Mouse (Mus musculus) heart, embryonic 10.5 days (tissue): ENCODE measurements around the gene Aldh1a3. TPM values are rescaled to one million over a fixed set of nuclear protein-coding genes. Genes with fewer than 3 reads are reported as not detected.

Source experiments
- DNase-seq: peaks from one replicate; pipeline ENCODE4 v3.0.0-alpha.2; 2017; ENCODE audit warnings: low spot score
- H3K27ac ChIP-seq: fragments of 300-500 bp; sonication (generic); 2 replicates; pipeline ENCODE4 v1.5.1; 2016; ENCODE audit warnings: mild to moderate bottlenecking
- H3K27me3 ChIP-seq: fragments of 300-500 bp; sonication (generic); 2 replicates; pipeline ENCODE4 v1.6.1; 2016; ENCODE audit warnings: mild to moderate bottlenecking; ENCODE audit not compliant: poor library complexity, insufficient read depth, severe bottlenecking
- H3K36me3 ChIP-seq: fragments of 300-500 bp; sonication (generic); 2 replicates; pipeline ENCODE4 v1.6.1; 2016; ENCODE audit warnings: mild to moderate bottlenecking, moderate library complexity
- H3K4me1 ChIP-seq: fragments of 300-500 bp; sonication (generic); 2 replicates; pipeline ENCODE4 v1.6.1; 2016; ENCODE audit warnings: mild to moderate bottlenecking
- H3K4me3 ChIP-seq: fragments of 300-500 bp; sonication (generic); 2 replicates; pipeline ENCODE4 v1.5.1; 2016; ENCODE audit warnings: mild to moderate bottlenecking, moderate library complexity
- H3K9me3 ChIP-seq: fragments of 300-500 bp; sonication (generic); 2 replicates; pipeline ENCODE4 v1.6.1; 2016; ENCODE audit warnings: mild to moderate bottlenecking, moderate library complexity
- WGBS: fragments of 180-500 bp; shearing (Covaris S2); methylation state at CpG from one replicate; pipeline ENCODE4 v1.1.7; 2016; 5-methylcytosine and 5-hydroxymethylcytosine counted together
- polyA plus RNA-seq: library from polyadenylated mRNA; unstranded; fragments of >200 nt; fragmentation: Nextera tagmentation; extraction: Ambion mirVana; gene quantifications from 2 replicates; pipeline ENCODE4 v1.2.1, GENCODE M21; 2016

Aldh1a3 gene
- polyA plus RNA-seq, 1 experiment from 2014 or later = 1.6 TPM

GRCm38 (mm10) chr7:66405951-66406721, 21.2 kb downstream of the Aldh1a3 start:
- Histone ChIP-seq H3K4me3 (no peak overlapping the region), H3K9me3 (no peaks in the 10 kb centered on the region), H3K4me1 (peaks cover 50% of the 10 kb centered on the region), H3K27me3 (peaks cover 11% of the 10 kb centered on the region; the same call in 1 of the 2 replicates), H3K36me3 (no peaks in the 10 kb centered on the region), H3K27ac (peak overlapping the region; percentile 13; the same call in 1 of the 2 replicates)
- 51% methylated on average over 13 of the region's 13 CpGs for WGBS
- no peak for DNase-seq

GRCm38 (mm10) chr7:66405541-66405940, 21.8 kb downstream of the Aldh1a3 start:
- Histone ChIP-seq H3K27ac (peak overlapping the region; percentile 13; the same call in 1 of the 2 replicates), H3K27me3 (0 out of 2 replicates have a peak, but pooled peaks cover 5% of the 10 kb centered on the region), H3K4me3 (no peak overlapping the region), H3K9me3 (no peaks in the 10 kb centered on the region), H3K36me3 (no peaks in the 10 kb centered on the region), H3K4me1 (peaks cover 53% of the 10 kb centered on the region)
- 16% methylated on average over 11 of the region's 11 CpGs for WGBS
- DNase-seq = no peak

- Histone ChIP-seq H3K36me3 (no peaks in the 10 kb centered on the region), H3K4me1 (peaks cover 53% of the 10 kb centered on the region), H3K27ac (0 out of 2 replicates have a peak overlapping the region, but pooled peaks have one; percentile 42), H3K27me3 (no peaks in the 10 kb centered on the region), H3K9me3 (no peaks in the 10 kb centered on the region), H3K4me3 (no peak overlapping the region)
- DNase-seq = peak; percentile 52
- 65% methylated on average over 4 of the region's 4 CpGs for WGBS
These were observed 22.5 kb downstream of the Aldh1a3 start for GRCm38 (mm10) chr7:66404802-66405201.

GRCm38 (mm10) chr7:66404141-66404540, 23.2 kb downstream of the Aldh1a3 start:
- H3K27ac ChIP-seq = no peak overlapping the region

GRCm38 (mm10) chr7:66402876-66403275, 24.4 kb downstream of the Aldh1a3 start:
- H3K4me3 ChIP-seq = no peak overlapping the region
- H3K36me3 ChIP-seq = no peaks in the 10 kb centered on the region
- H3K4me1 ChIP-seq = peaks cover 50% of the 10 kb centered on the region
- WGBS = 87% methylated on average over 5 of the region's 5 CpGs
- H3K27ac ChIP-seq = no peak overlapping the region
- H3K9me3 ChIP-seq = no peaks in the 10 kb centered on the region
- no peaks in the 10 kb centered on the region for H3K27me3 ChIP-seq
- DNase-seq = peak; percentile 57

More at GRCm38 (mm10) chr7:66404141-66404540, 23.2 kb downstream of the Aldh1a3 start:
- H3K4me1 ChIP-seq = peaks cover 51% of the 10 kb centered on the region
- H3K4me3 ChIP-seq = no peak overlapping the region
- H3K36me3 ChIP-seq = no peaks in the 10 kb centered on the region
- WGBS = 63% methylated on average over 10 of the region's 10 CpGs
- DNase-seq = no peak
- H3K27me3 ChIP-seq = no peaks in the 10 kb centered on the region
- no peaks in the 10 kb centered on the region for H3K9me3 ChIP-seq

- no peak for DNase-seq
- H3K36me3 ChIP-seq = no peaks in the 10 kb centered on the region
- H3K4me1 ChIP-seq = peaks cover 45% of the 10 kb centered on the region
- no peak overlapping the region for H3K4me3 ChIP-seq
- no peaks in the 10 kb centered on the region for H3K9me3 ChIP-seq
- no peaks in the 10 kb centered on the region for H3K27me3 ChIP-seq
- H3K27ac ChIP-seq = no peak overlapping the region
- 62% methylated on average over 8 of the region's 8 CpGs for WGBS
These were observed 25.7 kb downstream of the Aldh1a3 start for GRCm38 (mm10) chr7:66401605-66402004.

GRCm38 (mm10) chr7:66397288-66397687, 30.0 kb downstream of the Aldh1a3 start:
- Histone ChIP-seq H3K4me3 (no peak overlapping the region), H3K36me3 (no peaks in the 10 kb centered on the region), H3K4me1 (peaks cover 14% of the 10 kb centered on the region), H3K9me3 (no peaks in the 10 kb centered on the region), H3K27ac (no peak overlapping the region), H3K27me3 (peaks cover 6% of the 10 kb centered on the region; the same call in 1 of the 2 replicates)
- no peak for DNase-seq
- 78% methylated on average over 3 of the region's 3 CpGs for WGBS

- peaks cover 6% of the 10 kb centered on the region; the same call in 1 of the 2 replicates for H3K27me3 ChIP-seq
- H3K4me1 ChIP-seq = no peaks in the 10 kb centered on the region
- H3K27ac ChIP-seq = peak overlapping the region; percentile 93
- H3K4me3 ChIP-seq = peak overlapping the region; percentile 84
- peak; percentile 88 for DNase-seq
- 9% methylated on average over 28 of the region's 28 CpGs for WGBS
- no peaks in the 10 kb centered on the region for H3K36me3 ChIP-seq
- H3K9me3 ChIP-seq = no peaks in the 10 kb centered on the region
These were observed 38.4 kb downstream of the Aldh1a3 start for GRCm38 (mm10) chr7:66388621-66389532.

GRCm38 (mm10) chr7:66387813-66388521, 39.4 kb downstream of the Aldh1a3 start, which contains the start of gene Lrrk1:
Lrrk1 (minus strand) TSS chr7:66388350.
- H3K27ac ChIP-seq = peak within 1 kb of the TSS; percentile 93
- H3K4me1 ChIP-seq = no peaks in the 10 kb centered on the region
- peak within 1 kb of the TSS; percentile 84 for H3K4me3 ChIP-seq
- H3K36me3 ChIP-seq = no peaks in the 10 kb centered on the region
- under 1% methylated on average over 70 of the region's 70 CpGs for WGBS
- H3K27me3 ChIP-seq = peaks cover 5% of the 10 kb centered on the region; the same call in 1 of the 2 replicates
- H3K9me3 ChIP-seq = no peaks in the 10 kb centered on the region
- peak; percentile 84 for DNase-seq

GRCm38 (mm10) chr7:66387419-66387812, 39.9 kb downstream of the Aldh1a3 start:
- no peaks in the 10 kb centered on the region for H3K4me1 ChIP-seq
- no peak for DNase-seq
- peak overlapping the region; percentile 93 for H3K27ac ChIP-seq
- no peaks in the 10 kb centered on the region for H3K36me3 ChIP-seq
- H3K9me3 ChIP-seq = no peaks in the 10 kb centered on the region
- WGBS = 2% methylated on average over 13 of the region's 13 CpGs
- H3K27me3 ChIP-seq = no peaks in the 10 kb centered on the region
- H3K4me3 ChIP-seq = peak overlapping the region; percentile 84

- H3K27ac ChIP-seq = no peak overlapping the region
- WGBS = 93% methylated on average over 6 of the region's 6 CpGs
These were observed 40.9 kb downstream of the Aldh1a3 start for GRCm38 (mm10) chr7:66386411-66386810.

GRCm38 (mm10) chr7:66385826-66386225, 41.5 kb downstream of the Aldh1a3 start:
- Histone ChIP-seq H3K36me3 (no peaks in the 10 kb centered on the region; the same call in 1 of the 2 replicates), H3K9me3 (no peaks in the 10 kb centered on the region), H3K27me3 (no peaks in the 10 kb centered on the region), H3K4me3 (no peak overlapping the region), H3K4me1 (no peaks in the 10 kb centered on the region), H3K27ac (no peak overlapping the region)
- WGBS = 97% methylated on average over 12 of the region's 12 CpGs
- DNase-seq = no peak

More at GRCm38 (mm10) chr7:66386411-66386810, 40.9 kb downstream of the Aldh1a3 start:
- Histone ChIP-seq H3K36me3 (no peaks in the 10 kb centered on the region), H3K4me3 (no peak overlapping the region), H3K4me1 (no peaks in the 10 kb centered on the region), H3K27me3 (no peaks in the 10 kb centered on the region), H3K9me3 (no peaks in the 10 kb centered on the region)
- DNase-seq = no peak
